Mouse (Mus musculus): ENCODE data around the gene Crtc1.

Gene Crtc1

DNA sequence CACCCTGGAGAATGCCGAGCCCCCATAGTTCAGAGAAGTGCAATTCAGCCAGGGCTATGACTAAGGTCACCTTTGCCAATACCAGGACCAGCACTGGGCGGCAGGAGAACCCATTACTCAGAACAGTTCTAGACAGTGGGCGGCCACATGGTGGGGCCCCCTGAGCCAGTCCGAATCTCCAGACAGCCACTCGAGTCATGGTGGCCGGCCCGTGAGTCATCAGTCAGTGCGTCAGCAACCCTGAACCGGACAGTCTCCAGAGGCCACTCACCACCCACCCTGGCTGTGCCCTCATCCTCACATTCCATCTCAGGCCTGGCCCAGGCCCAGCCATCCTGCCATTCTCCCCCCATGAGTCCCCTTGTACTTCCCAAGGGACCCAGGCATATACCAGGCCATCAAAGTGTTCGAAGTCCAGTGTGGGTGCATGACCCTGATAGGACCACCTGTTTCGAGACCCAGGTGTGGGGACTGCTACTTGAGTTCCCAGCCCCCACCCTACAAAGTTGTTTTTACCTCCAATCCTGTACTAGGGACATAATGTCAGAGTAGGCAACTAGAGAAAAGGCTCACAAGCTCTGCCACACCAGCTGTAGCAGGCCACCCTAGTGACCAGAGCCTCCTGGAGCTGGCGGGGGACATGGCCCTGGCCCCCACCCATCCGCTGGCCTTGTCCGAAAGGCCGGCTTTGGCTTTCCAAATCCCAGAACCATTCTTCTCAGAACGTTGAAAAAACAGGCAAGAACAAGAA lies 22.6 kb upstream of the Crtc1 start:
- DNase-seq, result no peak

GRCm38 (mm10) chr8:70460606-70461005 lies 21.2 kb upstream of the Crtc1 start:
- no peak for DNase-seq

DNA sequence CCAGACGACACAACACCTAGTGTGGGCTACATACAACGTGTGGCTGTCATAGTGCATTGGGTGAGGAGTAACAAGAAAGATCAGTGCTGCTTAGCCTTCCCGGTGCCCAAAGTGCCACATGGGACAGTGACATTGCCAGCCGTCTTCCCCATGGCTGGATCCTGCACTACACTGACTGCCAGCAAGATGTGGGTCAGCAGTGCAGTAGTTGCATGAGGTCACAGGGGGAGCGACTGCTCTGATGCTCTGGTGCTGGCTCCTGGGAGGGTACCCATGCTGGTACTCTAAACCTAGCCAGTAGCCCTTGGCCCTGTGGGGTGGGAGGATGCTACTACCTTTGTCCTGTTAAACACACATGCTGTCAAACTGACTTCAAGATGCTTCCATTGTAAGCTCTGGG lies 20.8 kb upstream of the Crtc1 start:
- no peak for DNase-seq

DNA sequence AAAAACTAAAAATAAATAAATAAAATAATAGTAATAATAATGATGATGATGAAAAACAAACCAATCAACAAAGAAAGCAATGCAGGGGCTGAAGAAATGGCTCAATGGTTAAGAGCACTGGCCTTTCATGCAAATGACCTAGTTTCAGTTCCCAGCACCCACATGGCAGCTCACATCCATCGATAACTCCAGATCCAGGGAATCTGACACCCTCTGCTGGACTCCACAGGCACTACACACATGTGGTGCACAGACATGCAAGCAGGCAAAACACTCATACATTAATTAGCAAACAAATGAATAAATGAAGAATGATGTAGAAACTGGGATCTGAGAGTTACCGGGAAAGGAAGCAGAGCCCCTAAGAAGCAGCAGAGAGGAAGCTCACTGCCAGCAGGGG lies 20.3 kb upstream of the Crtc1 start:
- DNase-seq, result no peak

- DNase-seq, result no peak
Observed at GRCm38 (mm10) chr8:70458462-70458861, 19.1 kb upstream of the Crtc1 start.

GRCm38 (mm10) chr8:70457882-70458281 lies 18.5 kb upstream of the Crtc1 start:
- DNase-seq, result no peak

- DNase-seq, result no peak
Observed at GRCm38 (mm10) chr8:70456996-70457395, 17.6 kb upstream of the Crtc1 start.

GRCm38 (mm10) chr8:70453852-70454251 lies 14.5 kb upstream of the Crtc1 start:
- DNase-seq, result no peak

DNA sequence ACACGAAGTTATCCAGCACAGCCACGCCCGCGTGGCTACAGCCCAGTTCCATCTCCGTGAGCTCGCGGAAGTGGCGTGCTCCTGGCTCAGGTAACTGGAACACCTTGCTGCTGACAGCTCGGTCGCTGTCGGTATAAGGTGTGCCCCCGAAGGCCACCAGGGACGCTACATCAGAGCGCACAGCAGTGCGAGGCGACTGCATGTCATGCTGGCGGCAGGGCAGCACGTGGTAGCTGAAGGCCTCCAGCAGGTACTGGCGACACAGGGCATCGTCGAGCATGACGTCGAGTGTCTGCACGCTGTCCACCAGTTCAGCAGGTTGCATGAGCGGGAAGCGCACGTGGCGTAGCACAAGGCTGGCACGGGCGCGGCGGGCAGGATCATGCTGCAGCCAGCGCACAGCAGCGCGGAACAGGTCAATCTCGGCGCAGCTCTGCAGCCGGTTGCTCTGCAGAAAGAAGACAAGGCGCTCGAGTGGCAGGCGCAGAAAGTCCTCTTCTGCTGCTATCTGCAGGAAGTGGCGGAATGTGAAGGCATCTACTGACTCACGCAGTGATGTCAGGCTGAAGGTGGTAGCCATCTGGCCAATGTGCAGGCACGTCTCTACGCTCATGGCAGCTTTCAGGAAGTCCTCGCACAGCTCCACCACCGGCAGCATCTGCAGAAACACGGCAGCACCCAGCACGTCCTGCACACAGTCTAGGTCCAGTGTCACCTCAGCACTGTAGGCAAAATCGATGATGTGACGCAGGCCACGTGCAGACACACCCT lies 13.0 kb upstream of the Crtc1 start:
- no peak for DNase-seq

- DNase-seq, result no peak
Observed at GRCm38 (mm10) chr8:70447639-70448420, 8.5 kb upstream of the Crtc1 start.

GRCm38 (mm10) chr8:70445988-70446387 lies 6.6 kb upstream of the Crtc1 start:
- DNase-seq, result no peak

- DNase-seq, result no peak
Observed at GRCm38 (mm10) chr8:70443326-70443725, 3.9 kb upstream of the Crtc1 start.

- DNase-seq, result no peak
Observed at GRCm38 (mm10) chr8:70441565-70441964, 2.2 kb upstream of the Crtc1 start.

DNA sequence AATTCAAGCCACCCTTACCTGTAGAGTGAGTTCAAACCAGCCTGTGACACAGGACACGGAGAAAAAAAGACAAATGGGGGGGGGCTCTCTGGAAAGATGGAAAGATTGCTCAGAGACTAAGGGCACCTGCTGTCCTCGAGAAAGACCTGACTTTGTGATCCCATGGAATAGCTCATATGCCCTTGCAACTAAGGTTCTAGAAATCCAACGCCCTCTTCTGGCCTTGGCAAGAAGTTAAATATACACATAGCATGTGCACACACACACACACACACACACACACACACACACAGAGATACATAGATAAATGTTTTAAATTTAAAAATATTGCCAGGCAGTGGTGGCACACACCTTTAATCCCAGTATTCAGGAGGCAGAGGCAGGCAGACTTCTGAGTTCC lies 867 bp upstream of the Crtc1 start:
- no peak for DNase-seq

DNA sequence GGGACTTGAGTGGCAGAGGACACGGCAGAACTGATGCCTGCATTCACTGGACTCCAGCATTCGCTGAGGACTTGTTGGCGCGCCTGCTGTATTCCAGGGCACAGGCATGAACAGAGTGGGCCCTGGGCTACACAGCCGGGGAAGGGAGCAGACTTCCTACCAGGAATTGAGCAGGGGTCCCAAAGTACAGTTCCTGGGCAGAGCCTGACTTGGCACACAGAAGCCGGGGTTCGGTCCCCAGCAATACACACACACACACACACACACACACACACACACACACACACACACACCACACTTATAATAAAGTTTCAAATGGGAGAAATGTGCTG lies 435 bp upstream of the Crtc1 start:
- DNase-seq, result no peak

- DNase-seq, result no peak
Observed at GRCm38 (mm10) chr8:70438423-70438822, 956 bp downstream of the Crtc1 start.

DNA sequence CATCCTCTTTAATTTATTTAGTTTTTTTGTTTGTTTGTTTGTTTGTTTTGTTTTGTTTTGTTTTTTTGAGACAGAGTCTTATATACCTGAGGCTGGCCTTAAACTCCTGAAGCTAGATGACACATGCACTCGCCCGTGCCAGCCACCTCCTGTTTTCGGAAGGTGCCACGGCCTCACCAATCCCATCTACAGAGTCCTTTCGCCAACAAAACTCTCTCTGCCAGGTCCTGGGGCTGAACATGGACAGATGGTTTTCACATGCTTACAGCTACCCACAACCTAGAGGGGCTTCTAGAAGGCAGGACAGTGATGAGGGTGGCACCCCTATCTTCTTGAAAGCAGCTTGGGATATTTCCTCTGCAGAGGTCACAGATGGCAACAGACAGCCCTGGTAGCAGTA lies 4.2 kb downstream of the Crtc1 start:
- DNase-seq, result no peak

GRCm38 (mm10) chr8:70432991-70433536 lies 6.3 kb downstream of the Crtc1 start:
- DNase-seq, result no peak

DNA sequence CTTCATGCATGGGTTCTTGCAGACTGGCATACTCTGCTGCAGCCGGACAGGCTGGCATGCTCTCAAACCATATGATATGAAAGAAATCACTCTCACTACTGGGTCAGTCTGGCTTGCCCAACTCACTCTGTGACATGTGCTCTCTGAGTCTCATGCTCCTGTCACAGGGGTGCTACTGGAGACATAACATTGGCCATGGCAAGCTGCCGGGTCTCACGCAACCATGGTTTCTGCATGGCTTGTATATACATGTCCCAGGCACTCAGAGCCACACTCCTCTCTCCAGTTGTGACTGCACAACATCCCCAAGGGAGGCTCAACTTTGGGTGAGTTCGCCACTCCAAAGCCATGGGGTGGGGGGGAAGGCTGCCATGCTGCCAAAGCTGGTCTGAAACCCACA lies 8.2 kb downstream of the Crtc1 start:
- no peak for DNase-seq

- DNase-seq, result no peak
Observed at GRCm38 (mm10) chr8:70426300-70426907, 13.0 kb downstream of the Crtc1 start.

- DNase-seq, result no peak
Observed at GRCm38 (mm10) chr8:70422722-70423121, 16.7 kb downstream of the Crtc1 start.

- no peak for DNase-seq
Observed at GRCm38 (mm10) chr8:70421349-70422104, 17.9 kb downstream of the Crtc1 start.
